ENCODE assay signal across 12 mouse cellular contexts in genomic region chr19:57052016-57052415, GRCm38 (mm10).
"Had no signal": no experiment of that assay in that cellular context is flagged by ENCODE, and none has a peak within 500 bp of the region (broad histone marks: within the 10 kb centered on the region; RNA-seq: fewer than 3 reads in every experiment).

No protein-coding gene starts in this region.

- DNase-seq: retina, postnatal 1 day; right cerebral cortex, adult 18-20 months; right cerebral cortex, postnatal 14 days; right cerebral cortex, postnatal 25 days; right cerebral cortex, postnatal 4 days; spleen, adult 18-20 months; thymus, adult 18-20 months; thymus, adult 2 months; thymus, postnatal 14 days; thymus, postnatal 25 days; thymus, postnatal 36 days; thymus, postnatal 4 days had no signal
